Mouse (Mus musculus): Measurements from ENCODE around the gene Rbp4.

Rbp4 gene

GRCm38 (mm10) chr19:38125219-38125610, at the start of gene Rbp4:
Rbp4 (minus strand) TSS chr19:38125281.
- no peak for DNase-seq

GRCm38 (mm10) chr19:38164633-38165032, 39.6 kb upstream of the Rbp4 start:
- no peak for DNase-seq

- DNase-seq, result no peak
Observed at GRCm38 (mm10) chr19:38161648-38162354, 36.7 kb upstream of the Rbp4 start.

GRCm38 (mm10) chr19:38156243-38156642, 31.2 kb upstream of the Rbp4 start:
- DNase-seq, result no peak

- DNase-seq, result no peak
Observed at GRCm38 (mm10) chr19:38143540-38144271, 18.6 kb upstream of the Rbp4 start.

- DNase-seq, result no peak
Observed at GRCm38 (mm10) chr19:38134806-38135205, 9.7 kb upstream of the Rbp4 start.

GRCm38 (mm10) chr19:38133986-38134385, 8.9 kb upstream of the Rbp4 start:
- DNase-seq, result no peak

GRCm38 (mm10) chr19:38132481-38132880, 7.4 kb upstream of the Rbp4 start, which contains the start of gene Pde6c:
Pde6c (plus strand) TSS chr19:38132781.
- no peak for DNase-seq

- no peak for DNase-seq
Observed at GRCm38 (mm10) chr19:38126656-38127055, 1.6 kb upstream of the Rbp4 start.

- DNase-seq, result peak; percentile 16
Observed at GRCm38 (mm10) chr19:38124401-38125218, 471 bp downstream of the Rbp4 start.

- DNase-seq, result no peak
Observed at GRCm38 (mm10) chr19:38123921-38124320, 1.2 kb downstream of the Rbp4 start.

GRCm38 (mm10) chr19:38120123-38120760, 4.8 kb downstream of the Rbp4 start:
- no peak for DNase-seq

- DNase-seq, result no peak
Observed at GRCm38 (mm10) chr19:38114834-38115491, 10.1 kb downstream of the Rbp4 start.

GRCm38 (mm10) chr19:38112575-38112974, 12.5 kb downstream of the Rbp4 start:
- DNase-seq, result no peak

GRCm38 (mm10) chr19:38111056-38111455, 14.0 kb downstream of the Rbp4 start:
- no peak for DNase-seq

GRCm38 (mm10) chr19:38109506-38110242, 15.4 kb downstream of the Rbp4 start:
- DNase-seq, result no peak

- no peak for DNase-seq
Observed at GRCm38 (mm10) chr19:38107871-38108270, 17.2 kb downstream of the Rbp4 start.

- DNase-seq, result peak; percentile 51
Observed at GRCm38 (mm10) chr19:38096858-38097758, 28.0 kb downstream of the Rbp4 start, which contains the start of gene Ffar4. Ffar4 (plus strand) TSS chr19:38097071.

GRCm38 (mm10) chr19:38096231-38096630, 28.9 kb downstream of the Rbp4 start:
- no peak for DNase-seq

GRCm38 (mm10) chr19:38091512-38091985, 33.5 kb downstream of the Rbp4 start:
- DNase-seq, result no peak
